Mouse (Mus musculus): ENCODE data around the gene Gm2075. TPM values are rescaled to one million over a fixed set of nuclear protein-coding genes. Genes with fewer than 3 reads are reported as not detected.

Gene Gm2075
- not detected for polyA plus RNA-seq (2015; fragmentation: Illumina TruSeq; extraction: RNeasy Lipid Tissue Mini Kit (QIAGEN cat#74804); ENCODE audit: low read depth, low replicate concordance)

DNA sequence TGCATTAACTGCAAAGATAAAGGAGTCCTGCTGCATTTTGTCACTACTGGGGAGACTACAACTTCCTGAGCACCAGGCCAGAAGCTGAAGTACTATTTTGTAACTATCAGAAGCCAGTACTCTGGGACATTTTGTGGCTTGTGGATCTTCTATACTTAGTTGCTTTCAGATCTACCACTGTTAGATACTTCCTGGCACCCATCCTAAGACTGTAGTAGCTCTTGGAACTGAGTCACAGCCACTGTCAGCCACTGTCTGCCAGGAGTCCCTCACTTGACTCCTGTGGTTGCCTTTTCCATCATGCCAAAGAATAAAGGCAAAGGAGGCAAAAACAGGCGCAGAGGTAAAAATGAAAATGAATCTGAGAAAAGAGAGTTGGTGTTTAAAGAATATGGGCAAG is at the start of gene Gm2075:
Gene Gm2075, plus strand, starts transcription at position 301 of the 400 bp plus-strand sequence.

GRCm38 (mm10) chr12:88018671-88019070 is 7.0 kb downstream of the Gm2075 start, which contains the start of gene Gm6803:
Gene Gm6803, minus strand, starts transcription at chr12:88018771.

DNA sequence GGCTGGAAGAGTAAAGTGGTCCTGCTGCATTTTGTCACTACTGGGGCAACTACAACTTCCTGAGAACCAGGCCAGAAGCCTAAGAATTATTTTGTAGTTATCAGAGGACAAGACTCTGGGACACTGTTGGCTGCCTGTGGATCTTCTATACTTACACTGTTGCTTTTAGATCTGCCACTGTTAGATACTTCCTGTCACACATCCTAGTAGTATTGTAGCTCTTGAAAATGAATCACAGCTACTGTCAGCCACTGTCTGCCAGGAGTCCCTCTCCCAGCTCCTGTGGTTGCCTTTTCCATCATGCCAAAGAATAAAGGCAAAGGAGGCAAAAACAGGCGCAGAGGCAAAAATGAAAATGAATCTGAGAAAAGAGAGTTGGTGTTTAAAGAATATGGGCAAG is 15.1 kb downstream of the Gm2075 start, which contains the start of gene Gm2056:
Gene Gm2056, plus strand, starts transcription at position 301 of the 400 bp plus-strand sequence.

Other genes starting within 250 kb of the Gm2075 start
- not detected for gene Gm21319, start 236.1 kb upstream of the Gm2075 start, polyA plus RNA-seq (2015; fragmentation: Illumina TruSeq; extraction: RNeasy Lipid Tissue Mini Kit (QIAGEN cat#74804); ENCODE audit: low read depth, low replicate concordance)
- not detected for gene Gm21936, start 216.3 kb upstream of the Gm2075 start, polyA plus RNA-seq (2015; fragmentation: Illumina TruSeq; extraction: RNeasy Lipid Tissue Mini Kit (QIAGEN cat#74804); ENCODE audit: low read depth, low replicate concordance)
- gene BB287469, start 195.3 kb upstream of the Gm2075 start, polyA plus RNA-seq (2015; fragmentation: Illumina TruSeq; extraction: RNeasy Lipid Tissue Mini Kit (QIAGEN cat#74804); ENCODE audit: low read depth, low replicate concordance): not detected
- gene Gm2001, start 169.5 kb upstream of the Gm2075 start, polyA plus RNA-seq (2015; fragmentation: Illumina TruSeq; extraction: RNeasy Lipid Tissue Mini Kit (QIAGEN cat#74804); ENCODE audit: low read depth, low replicate concordance): not detected
- not detected for gene Gm2016, start 137.8 kb upstream of the Gm2075 start, polyA plus RNA-seq (2015; fragmentation: Illumina TruSeq; extraction: RNeasy Lipid Tissue Mini Kit (QIAGEN cat#74804); ENCODE audit: low read depth, low replicate concordance)
- not detected for gene Gm2022, start 116.5 kb upstream of the Gm2075 start, polyA plus RNA-seq (2015; fragmentation: Illumina TruSeq; extraction: RNeasy Lipid Tissue Mini Kit (QIAGEN cat#74804); ENCODE audit: low read depth, low replicate concordance)
- not detected for gene Gm2035, start 92.0 kb upstream of the Gm2075 start, polyA plus RNA-seq (2015; fragmentation: Illumina TruSeq; extraction: RNeasy Lipid Tissue Mini Kit (QIAGEN cat#74804); ENCODE audit: low read depth, low replicate concordance)
- gene Gm2042, start 57.8 kb upstream of the Gm2075 start, polyA plus RNA-seq (2015; fragmentation: Illumina TruSeq; extraction: RNeasy Lipid Tissue Mini Kit (QIAGEN cat#74804); ENCODE audit: low read depth, low replicate concordance): not detected
- not detected for gene Gm6803, start 6.9 kb downstream of the Gm2075 start, polyA plus RNA-seq (2015; fragmentation: Illumina TruSeq; extraction: RNeasy Lipid Tissue Mini Kit (QIAGEN cat#74804); ENCODE audit: low read depth, low replicate concordance)
- gene Gm2056, start 15.2 kb downstream of the Gm2075 start, polyA plus RNA-seq (2015; fragmentation: Illumina TruSeq; extraction: RNeasy Lipid Tissue Mini Kit (QIAGEN cat#74804); ENCODE audit: low read depth, low replicate concordance): not detected
- not detected for gene Gm16368, start 71.8 kb downstream of the Gm2075 start, polyA plus RNA-seq (2015; fragmentation: Illumina TruSeq; extraction: RNeasy Lipid Tissue Mini Kit (QIAGEN cat#74804); ENCODE audit: low read depth, low replicate concordance)
- gene Gm10436, start 170.3 kb downstream of the Gm2075 start, polyA plus RNA-seq (2015; fragmentation: Illumina TruSeq; extraction: RNeasy Lipid Tissue Mini Kit (QIAGEN cat#74804); ENCODE audit: low read depth, low replicate concordance): not detected
- gene Gm8332, start 238.3 kb downstream of the Gm2075 start, polyA plus RNA-seq (2015; fragmentation: Illumina TruSeq; extraction: RNeasy Lipid Tissue Mini Kit (QIAGEN cat#74804); ENCODE audit: low read depth, low replicate concordance): not detected

Measured in brain, adult 10 weeks (tissue).